Mouse (Mus musculus) left cerebral cortex, postnatal 10 days (tissue): Measurements from ENCODE around the gene Cep112. TPM values are rescaled to one million over a fixed set of nuclear protein-coding genes. Genes with fewer than 3 reads are reported as not detected.

ENCODE experiments used
- DNase-seq, 2 experiments: peaks; one replicate each; pipeline ENCODE4 v3.0.0; 2021 to 2022; ENCODE audit warnings: low spot score in 2 of 2, mixed read lengths in 1 of 2; ENCODE audit errors: extremely low spot score in 1 of 2
- intact Hi-C: fragments of 180-260 bp; cut with DNase I; formaldehyde crosslinking; loops from one replicate; pipeline ENCODE4 v1.15.1; 2025
- total RNA-seq, 2 experiments: library from RNA; stranded (reverse); gene quantifications; 2 replicates each; pipeline ENCODE4 v1.2.3; 2021

Gene Cep112
- total RNA-seq, 2 experiments from 2014 or later = 8.0 to 10.4 TPM

DNA sequence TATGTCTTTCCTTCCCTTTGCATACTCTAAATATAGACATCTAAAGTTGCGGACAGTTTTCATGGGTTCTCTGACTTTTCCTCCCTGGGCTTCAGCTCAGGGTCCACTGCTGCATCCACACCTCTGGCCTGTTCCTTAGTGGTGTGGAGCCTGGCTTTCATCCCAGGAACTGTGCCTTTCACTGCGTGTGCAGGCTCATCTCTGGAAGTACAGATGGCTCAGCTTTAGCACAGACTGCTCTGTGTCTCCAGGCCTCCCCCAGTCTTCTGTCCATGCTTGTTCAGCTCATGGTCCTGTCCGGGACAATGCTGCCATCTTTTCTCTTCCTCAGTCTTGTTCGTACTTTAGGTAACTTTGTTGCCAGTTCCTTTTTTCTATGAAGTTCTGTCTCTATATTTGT, 133.6 kb downstream of the Cep112 start:
- intact Hi-C loops = no loop called here
- DNase-seq = no peak

GRCm38 (mm10) chr11:108559506-108559905, 134.5 kb downstream of the Cep112 start:
- intact Hi-C loops = no loop called here
- DNase-seq = no peak

- DNase-seq = no peak
Observed at GRCm38 (mm10) chr11:108562076-108562475, 137.1 kb downstream of the Cep112 start.

GRCm38 (mm10) chr11:108586551-108587184, 161.7 kb downstream of the Cep112 start:
- intact Hi-C loops = no loop called here

More at GRCm38 (mm10) chr11:108562076-108562475, 137.1 kb downstream of the Cep112 start:
- intact Hi-C loops = no loop called here

DNA sequence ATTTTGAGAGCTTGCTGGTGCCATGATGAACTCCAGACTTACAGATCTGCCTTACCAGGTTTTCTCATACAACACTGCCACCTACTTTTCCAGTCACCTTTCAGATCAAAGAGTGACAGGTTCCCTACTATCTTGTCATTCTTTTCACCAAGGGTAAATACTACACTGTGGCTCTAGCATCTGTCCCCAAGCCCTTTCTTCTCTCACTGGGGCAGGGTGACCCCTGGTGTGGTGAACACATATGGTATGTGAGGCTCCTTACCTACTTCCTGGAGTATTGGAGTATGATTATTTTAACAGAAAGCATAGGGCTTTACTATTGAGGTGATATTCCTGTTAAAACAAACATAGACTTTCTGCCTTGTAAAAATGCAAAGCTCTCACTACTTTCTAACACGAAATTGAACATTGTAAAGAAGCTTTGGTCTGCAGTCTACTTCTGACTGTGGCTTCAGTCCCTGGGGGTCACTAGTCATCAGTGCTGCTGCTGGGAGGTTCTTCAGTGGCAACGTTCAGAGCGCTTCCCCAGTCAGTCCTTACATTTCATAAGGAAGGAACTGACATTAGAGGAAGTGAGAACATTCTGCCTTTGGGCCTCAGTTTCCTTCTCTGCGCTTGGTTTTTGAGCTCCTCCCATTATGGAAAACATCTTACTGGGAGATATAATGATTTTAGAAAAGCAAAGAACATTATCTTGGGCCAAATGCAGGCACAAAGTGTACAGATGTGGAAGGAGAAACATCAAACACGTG, 168.4 kb downstream of the Cep112 start:
- no peak for DNase-seq
- intact Hi-C loops = no loop called here

More at GRCm38 (mm10) chr11:108586551-108587184, 161.7 kb downstream of the Cep112 start:
- DNase-seq = peak in 1 of 2 experiments; percentile 26

- DNase-seq = no peak
- intact Hi-C loops = no loop called here
Observed at GRCm38 (mm10) chr11:108593959-108594579, 169.1 kb downstream of the Cep112 start.

DNA sequence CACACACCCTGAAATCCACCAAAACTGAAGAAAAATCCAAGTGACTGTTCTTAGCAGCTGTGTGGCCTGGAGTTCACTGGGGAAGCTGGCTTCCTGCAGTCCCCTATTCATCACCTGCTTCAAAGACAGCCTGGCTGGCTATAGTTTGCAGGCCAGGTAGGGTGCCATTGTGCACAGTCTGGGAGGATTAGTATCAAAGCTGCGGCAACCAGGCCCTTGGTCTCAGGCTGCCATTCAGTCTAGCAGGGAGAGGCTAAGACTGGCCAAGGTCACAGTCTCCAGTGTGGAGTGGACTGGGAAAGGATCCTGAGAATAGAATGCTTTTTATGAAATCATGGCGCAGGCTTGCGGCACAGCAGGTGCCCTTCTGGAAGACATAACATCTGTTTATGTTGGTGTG, 180.3 kb downstream of the Cep112 start:
- intact Hi-C loops = no loop called here
- DNase-seq = peak in 1 of 2 experiments; percentile 32

DNA sequence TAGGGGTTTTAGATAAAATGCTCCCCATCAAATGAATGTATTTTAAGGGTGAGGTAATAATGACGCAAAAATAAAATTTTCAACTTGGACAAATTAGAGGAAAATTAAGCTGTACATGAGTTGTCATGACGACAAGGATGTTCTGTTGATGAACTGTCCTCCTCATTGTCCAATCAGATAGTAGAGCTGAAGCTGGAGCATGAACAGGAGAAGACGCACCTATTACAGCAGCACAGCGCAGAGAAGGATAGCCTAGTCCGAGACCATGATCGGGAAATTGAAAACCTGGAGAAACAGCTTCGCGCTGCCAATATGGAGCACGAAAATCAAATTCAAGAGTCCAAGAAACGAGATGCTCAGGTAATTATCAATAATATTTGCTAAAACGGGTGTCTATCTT, 181.0 kb downstream of the Cep112 start:
- intact Hi-C loops = no loop called here
- DNase-seq = no peak

- DNase-seq = no peak
- intact Hi-C loops = no loop called here
Observed at GRCm38 (mm10) chr11:108606836-108607235, 181.8 kb downstream of the Cep112 start.

- intact Hi-C loops = no loop called here
- DNase-seq = no peak
Observed at GRCm38 (mm10) chr11:108620628-108621433, 195.8 kb downstream of the Cep112 start.

- no peak for DNase-seq
- intact Hi-C loops = no loop called here
Observed at GRCm38 (mm10) chr11:108621434-108621901, 196.5 kb downstream of the Cep112 start.

- intact Hi-C loops = no loop called here
Observed at GRCm38 (mm10) chr11:108625546-108626232, 200.7 kb downstream of the Cep112 start.

DNA sequence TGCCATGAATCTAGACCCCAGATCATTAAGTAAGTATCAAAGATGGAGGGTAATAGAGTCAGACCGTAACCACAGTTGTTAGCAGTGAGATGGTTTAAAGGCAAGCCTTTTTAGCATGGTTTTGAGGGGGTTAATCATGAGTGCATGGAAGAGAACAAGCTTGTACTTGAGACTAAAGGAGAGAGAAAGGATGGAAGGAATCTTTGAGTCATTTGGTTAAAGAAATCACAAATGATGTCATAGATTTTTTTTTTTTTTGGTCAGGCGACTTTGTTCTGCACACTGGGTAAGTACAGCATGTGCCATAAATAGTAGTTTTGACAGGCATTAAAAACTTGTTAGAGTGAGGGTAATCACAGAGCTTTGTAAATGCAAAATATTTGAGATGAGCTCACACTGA, 212.8 kb downstream of the Cep112 start:
- intact Hi-C loops = no loop called here
- no peak for DNase-seq

More at GRCm38 (mm10) chr11:108625546-108626232, 200.7 kb downstream of the Cep112 start:
- DNase-seq = no peak

DNA sequence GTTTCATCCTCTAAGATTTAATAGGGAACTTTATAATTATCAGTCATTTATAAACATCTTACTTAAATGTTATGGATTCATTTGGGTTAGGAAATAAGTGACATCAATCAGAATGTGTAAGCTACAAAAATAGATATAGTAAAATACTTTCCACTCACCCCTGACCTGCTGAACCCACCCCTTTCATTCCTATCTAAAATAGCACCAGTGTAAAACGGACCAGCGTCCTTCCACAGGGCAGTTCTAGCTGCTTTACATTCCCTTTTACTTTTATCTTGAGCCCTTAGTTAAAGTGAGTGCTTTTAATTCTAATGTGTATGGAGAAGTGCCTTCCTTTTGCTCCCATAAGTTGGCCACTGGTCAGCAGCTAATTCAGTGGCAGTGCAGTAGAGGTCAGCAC, 230.6 kb downstream of the Cep112 start:
- intact Hi-C loops = no loop called here

DNA sequence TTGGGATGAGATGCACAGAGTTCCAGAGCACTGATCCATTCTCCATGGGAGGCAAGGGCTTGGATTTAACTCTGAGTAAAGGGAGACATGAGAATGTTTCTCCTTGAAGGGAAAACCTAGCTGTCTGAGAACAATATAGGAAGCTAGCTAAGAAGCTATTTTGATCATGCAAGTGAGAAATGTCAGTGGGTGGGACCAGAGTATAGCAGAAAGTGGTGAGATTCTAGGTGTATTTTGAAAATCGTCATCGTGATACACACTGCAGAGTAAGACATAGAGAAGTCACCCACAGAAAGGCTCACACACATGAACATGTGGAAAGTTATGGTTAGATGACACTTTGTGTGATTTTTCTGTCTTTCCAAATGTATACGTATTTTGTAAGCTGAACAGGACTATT, 257.0 kb downstream of the Cep112 start:
- no peak for DNase-seq
- intact Hi-C loops = no loop called here

More for the DNA sequence above, 230.6 kb downstream of the Cep112 start:
- no peak for DNase-seq

DNA sequence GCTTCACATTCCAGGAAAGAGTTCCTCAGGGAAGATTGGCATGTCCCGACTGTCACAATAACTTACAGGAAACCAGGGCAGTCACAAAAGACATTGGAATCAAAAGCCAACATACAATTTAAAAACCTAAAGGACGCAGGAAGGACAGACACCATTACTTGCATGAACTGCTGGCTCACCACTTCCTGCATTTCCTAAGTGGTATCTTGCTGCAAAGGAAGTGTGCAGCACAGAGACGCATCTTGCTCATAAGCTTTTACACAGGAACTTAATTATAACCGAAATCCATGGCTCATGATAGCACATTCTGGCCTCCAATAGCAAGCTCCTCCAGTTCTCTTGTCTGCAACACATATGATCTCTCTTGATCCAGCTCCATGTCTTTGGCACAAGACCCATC, 271.6 kb downstream of the Cep112 start:
- DNase-seq = no peak
- intact Hi-C loops = no loop called here

DNA sequence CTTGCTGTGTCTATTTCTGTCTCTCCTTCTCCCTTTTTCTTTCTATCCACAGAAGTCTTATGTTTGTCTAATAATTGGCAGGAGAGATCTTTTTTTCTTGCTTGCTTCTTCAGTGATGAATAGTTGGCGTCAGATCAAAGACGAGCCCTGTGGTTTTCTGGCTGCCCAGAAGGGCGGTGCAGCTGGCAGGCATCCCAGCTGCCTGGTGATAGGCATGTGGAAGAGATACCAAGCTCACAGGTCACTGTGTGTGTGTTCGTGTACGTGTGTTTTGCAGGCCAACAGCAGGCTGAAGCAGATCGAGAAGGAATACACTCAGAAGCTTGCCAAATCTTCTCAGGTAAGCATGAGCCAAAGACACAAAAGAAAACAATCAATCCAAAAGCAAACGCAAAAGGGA, 327.3 kb downstream of the Cep112 start:
- peak; percentile 51 to 87 for DNase-seq
- intact Hi-C loops = no loop called here

- no peak for DNase-seq
- intact Hi-C loops = no loop called here
Observed at GRCm38 (mm10) chr11:108752765-108753164, 327.8 kb downstream of the Cep112 start.
